Mouse (Mus musculus) neutrophil, adult 5-6 weeks (primary cell): ENCODE measurements around the gene Dlgap4. TPM values are rescaled to one million over a fixed set of nuclear protein-coding genes. Genes with fewer than 3 reads are reported as not detected.

Experiments used
- ATAC-seq: fragments of 151-379, 151-347 bp; 2 replicates; pipeline ENCODE4 v1.8.0; 2017; ENCODE audit warnings: mild to moderate bottlenecking, moderate TSS enrichment; ENCODE audit not compliant: insufficient number of reproducible peaks, poor library complexity, low FRiP score, severe bottlenecking; ENCODE audit errors: extremely low read depth
- total RNA-seq: library from RNA; stranded (forward); fragments of 200-1000 nt; gene quantifications from 2 replicates; pipeline ENCODE4 v1.2.3, GENCODE M21; 2017

The Dlgap4 gene
- total RNA-seq, 1 experiment from 2014 or later: 90.3 TPM

GRCm38 (mm10) chr2:156685999-156686398 lies 72.5 kb downstream of the Dlgap4 start:
- no peak for ATAC-seq

DNA sequence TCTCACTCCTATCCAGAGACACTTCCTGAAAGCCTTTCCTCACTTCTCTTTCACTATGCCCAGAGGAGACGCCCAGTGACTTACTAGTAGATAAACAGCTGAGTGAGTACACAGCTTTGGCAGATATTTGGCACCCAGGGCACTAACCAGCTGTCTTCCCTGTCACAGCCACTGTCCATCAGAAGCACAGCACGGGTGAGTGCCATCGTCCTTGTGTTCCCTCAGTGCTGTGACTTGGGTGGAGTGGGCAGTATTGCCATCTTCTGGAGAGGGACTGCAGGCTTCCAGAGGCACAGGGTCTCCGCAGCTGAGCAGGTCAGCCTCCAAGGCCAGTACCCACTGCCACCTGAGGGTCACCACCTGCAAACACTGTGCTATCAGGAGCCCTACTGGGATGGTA lies 73.2 kb downstream of the Dlgap4 start:
- no peak for ATAC-seq

- no peak for ATAC-seq
These were observed 75.1 kb downstream of the Dlgap4 start for GRCm38 (mm10) chr2:156688604-156689003.

GRCm38 (mm10) chr2:156690833-156691232 lies 77.3 kb downstream of the Dlgap4 start:
- no peak for ATAC-seq

GRCm38 (mm10) chr2:156691746-156692145 lies 78.2 kb downstream of the Dlgap4 start:
- ATAC-seq: no peak

DNA sequence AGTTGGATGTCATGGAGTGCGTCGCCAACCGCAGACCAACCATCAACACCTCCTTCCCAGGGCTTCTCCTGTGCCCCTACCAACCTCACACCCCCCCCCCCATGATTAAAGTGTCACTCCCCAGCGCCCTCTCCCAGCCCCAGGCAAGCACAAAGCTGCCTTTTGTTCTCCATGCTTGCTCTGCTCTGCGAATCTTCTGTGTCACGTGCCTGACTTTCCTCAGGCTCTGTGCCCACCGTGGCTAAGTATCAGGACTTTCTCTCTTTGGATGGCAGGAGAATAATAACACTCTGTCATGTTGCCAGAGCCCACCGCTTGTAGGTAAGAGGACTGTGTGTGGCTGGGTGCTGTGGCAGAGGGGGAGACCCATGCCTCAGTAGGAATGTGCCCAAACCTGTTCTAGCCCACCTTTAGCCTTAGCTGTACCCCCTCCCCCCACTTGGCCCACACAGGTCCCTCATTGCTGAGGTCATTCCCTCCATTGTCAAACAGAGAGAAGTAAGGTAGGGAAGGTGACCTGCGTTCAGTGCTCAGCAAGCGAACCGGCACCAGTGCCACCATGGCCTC lies 79.8 kb downstream of the Dlgap4 start:
- no peak for ATAC-seq

GRCm38 (mm10) chr2:156697261-156697660 lies 83.8 kb downstream of the Dlgap4 start:
- ATAC-seq: no peak

- no peak for ATAC-seq
These were observed 84.7 kb downstream of the Dlgap4 start for GRCm38 (mm10) chr2:156698168-156698567.

GRCm38 (mm10) chr2:156705473-156705872 lies 92.0 kb downstream of the Dlgap4 start:
- peak; percentile 61; the same call in 1 of the 2 replicates for ATAC-seq

- ATAC-seq: no peak
These were observed 103.2 kb downstream of the Dlgap4 start for GRCm38 (mm10) chr2:156716683-156717082.

DNA sequence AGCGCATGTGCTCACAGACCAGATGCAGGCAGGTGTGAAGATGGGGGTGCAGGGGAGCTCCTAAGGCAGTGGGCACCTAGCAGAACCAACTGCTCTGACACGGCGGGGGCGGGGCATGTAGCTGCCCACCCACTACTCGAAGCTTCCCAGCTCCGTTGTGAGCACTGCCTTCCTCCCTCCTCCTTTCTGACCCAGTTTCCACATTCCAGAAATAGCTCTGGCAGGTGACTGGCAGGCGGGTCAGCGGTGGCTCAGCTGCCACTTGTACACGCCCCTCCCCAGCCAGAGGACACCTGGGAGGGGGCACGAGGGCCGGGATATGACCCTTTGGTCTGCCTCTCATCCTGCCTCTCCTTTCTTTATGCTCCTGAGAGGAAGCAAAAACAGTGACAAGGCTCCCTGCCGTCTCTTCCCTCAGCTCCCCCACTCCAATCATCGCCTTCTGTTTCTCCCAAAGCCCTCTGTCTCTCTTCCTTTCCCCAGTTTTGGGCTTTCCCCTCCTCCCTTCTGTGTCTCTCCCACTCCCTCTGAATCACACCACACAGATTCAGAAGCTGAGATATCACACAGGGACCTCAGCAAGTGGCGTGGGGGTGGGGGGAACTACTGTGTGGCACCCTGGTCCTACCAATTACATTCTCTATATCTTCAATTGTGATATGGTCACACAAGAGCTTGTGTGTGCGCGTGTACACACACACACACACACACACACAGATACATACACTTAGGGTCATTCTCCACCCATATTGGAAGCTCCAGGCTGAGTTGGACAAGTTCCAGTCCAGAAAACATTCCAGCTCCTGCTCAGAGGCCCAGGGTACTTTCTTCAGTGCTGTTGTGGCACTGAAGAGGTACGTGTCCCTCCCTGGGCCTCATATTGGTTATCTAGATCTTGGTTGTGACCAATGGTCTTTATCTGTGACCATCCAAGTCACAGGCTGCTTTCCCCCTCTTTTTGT lies 104.1 kb downstream of the Dlgap4 start:
- ATAC-seq: no peak

DNA sequence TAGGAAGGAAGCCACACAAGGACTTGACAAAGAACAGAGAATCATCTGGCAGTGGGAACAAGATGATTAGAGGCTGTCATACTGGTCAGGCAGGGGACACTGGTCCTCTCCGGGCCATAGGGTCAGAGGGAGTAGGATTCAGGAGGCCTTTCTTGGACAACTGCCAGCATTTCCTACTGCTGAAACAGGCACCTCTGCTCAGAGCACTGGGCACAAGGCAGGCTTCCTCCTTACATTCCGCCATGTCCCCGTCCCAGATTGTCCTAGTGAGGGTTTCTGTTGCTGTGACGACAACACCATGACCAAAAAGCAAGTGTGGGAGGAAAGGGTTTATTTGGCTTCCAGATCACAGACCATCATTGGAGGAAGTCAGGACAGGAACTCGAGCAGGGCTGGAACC lies 105.3 kb downstream of the Dlgap4 start:
- ATAC-seq: no peak

DNA sequence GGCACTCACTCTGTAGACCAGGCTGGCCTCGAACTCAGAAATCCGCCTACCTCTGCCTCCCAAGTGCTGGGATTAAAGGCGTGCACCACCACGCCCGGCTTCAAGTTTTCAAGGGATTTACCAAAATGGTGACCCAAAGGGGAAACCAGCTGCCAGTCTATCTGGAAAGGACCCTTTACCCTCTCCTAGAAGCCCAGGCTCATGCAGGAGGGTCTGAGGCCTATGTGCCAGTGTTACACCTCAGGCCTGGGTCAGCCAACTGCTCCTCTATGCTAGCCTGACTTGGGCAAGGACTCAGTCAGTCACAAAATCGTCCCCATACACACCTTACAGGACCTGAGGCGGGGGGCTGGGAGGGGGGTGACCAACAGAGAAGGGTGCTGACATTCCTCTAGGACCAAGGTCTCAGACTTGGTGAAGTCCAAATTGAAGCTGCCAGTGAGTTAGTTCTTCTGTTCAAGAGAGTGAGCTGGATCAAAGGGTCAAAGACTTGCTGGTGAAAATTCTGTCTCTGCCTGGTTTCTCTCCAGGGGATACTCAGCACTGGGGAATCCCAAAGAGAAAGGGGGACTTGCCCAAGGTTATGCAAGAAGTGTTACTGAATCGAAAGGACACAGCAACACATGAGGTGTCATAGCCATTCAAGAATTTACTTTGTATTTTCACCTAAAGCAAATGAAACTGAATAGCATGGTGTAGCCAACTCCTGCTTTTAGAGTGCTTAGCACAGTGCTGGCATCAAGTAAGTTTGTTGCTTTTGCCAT lies 106.2 kb downstream of the Dlgap4 start:
- ATAC-seq: no peak

DNA sequence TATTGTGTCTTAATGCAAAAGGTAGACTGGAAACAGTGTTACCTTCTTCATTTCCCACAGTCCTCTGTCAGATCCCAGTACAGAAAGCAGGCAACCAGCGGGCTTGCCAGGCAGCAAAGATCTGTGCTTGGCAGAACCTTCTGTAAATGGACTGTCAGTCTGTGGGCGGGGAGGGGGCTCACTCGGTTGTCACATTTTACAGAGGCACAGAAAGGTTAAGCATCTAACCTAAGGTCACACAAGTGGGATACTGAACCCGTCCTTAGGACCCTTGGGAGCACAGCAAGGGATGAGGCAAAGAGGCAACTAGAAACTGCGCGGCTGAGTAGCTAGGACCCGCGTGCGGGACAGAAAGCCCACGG lies 106.8 kb downstream of the Dlgap4 start:
- no peak for ATAC-seq

- ATAC-seq: peak; percentile 69
These were observed 107.4 kb downstream of the Dlgap4 start for GRCm38 (mm10) chr2:156720675-156721553.

GRCm38 (mm10) chr2:156721554-156722070 lies 108.1 kb downstream of the Dlgap4 start:
- ATAC-seq: no peak

GRCm38 (mm10) chr2:156722071-156722575 lies 108.6 kb downstream of the Dlgap4 start:
- ATAC-seq: peak; percentile 13; the same call in 1 of the 2 replicates

- no peak for ATAC-seq
These were observed 109.2 kb downstream of the Dlgap4 start for GRCm38 (mm10) chr2:156722752-156723151.
